Mouse (Mus musculus): ENCODE measurements around the gene Slc25a21. TPM values are rescaled to one million over a fixed set of nuclear protein-coding genes. Genes with fewer than 3 reads are reported as not detected.

The Slc25a21 gene
- total RNA-seq, 1 experiment from 2014 or later = 2.1 TPM

- no peak for DNase-seq
Observed at GRCm38 (mm10) chr12:56691001-56691400, 506.3 kb downstream of the Slc25a21 start.

DNA sequence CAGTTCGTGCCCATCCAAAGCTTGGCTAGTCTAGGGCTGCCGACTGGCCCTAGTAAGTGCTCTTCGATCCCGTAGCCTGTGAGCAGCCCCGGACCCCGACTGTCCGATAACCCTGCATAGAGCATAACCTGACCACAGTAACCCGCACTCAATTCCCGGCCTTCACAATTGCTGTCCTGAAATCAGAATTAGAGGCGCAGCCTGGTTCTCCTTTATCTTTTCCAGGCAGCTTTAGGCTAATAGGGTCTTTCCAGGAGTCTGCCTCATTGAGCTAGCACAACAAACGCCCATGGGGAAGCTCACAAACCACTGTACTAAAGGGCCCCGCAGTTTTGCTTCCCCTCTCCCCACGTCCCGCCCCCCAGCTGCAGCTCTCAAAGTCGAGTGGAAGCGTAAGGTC, 506.9 kb downstream of the Slc25a21 start:
- DNase-seq = no peak

GRCm38 (mm10) chr12:56689736-56690135, 507.5 kb downstream of the Slc25a21 start:
- peak; percentile 35 for DNase-seq

DNA sequence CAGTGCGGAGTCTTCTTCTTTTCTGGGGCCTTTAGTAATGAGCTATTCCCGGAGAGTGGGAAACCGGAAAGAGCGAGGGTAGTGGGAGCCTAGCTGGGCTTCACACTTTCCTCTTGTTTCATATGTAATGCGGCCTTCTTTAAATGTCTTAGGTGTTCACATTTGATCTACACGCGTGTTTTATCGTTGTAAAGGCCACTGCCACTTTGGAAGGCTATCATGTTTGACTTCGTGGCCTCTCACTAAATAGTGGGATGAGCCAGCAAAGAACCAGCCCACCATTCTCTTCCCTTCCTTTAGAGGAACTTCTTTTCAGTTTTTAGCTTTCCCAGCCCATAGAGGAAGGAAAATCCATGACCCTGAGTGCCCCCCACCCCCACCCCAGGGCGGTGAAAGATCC, 507.9 kb downstream of the Slc25a21 start:
- DNase-seq = no peak

GRCm38 (mm10) chr12:56688920-56689319, 508.4 kb downstream of the Slc25a21 start:
- DNase-seq = no peak

GRCm38 (mm10) chr12:56688482-56688840, 508.8 kb downstream of the Slc25a21 start:
- DNase-seq = no peak

DNA sequence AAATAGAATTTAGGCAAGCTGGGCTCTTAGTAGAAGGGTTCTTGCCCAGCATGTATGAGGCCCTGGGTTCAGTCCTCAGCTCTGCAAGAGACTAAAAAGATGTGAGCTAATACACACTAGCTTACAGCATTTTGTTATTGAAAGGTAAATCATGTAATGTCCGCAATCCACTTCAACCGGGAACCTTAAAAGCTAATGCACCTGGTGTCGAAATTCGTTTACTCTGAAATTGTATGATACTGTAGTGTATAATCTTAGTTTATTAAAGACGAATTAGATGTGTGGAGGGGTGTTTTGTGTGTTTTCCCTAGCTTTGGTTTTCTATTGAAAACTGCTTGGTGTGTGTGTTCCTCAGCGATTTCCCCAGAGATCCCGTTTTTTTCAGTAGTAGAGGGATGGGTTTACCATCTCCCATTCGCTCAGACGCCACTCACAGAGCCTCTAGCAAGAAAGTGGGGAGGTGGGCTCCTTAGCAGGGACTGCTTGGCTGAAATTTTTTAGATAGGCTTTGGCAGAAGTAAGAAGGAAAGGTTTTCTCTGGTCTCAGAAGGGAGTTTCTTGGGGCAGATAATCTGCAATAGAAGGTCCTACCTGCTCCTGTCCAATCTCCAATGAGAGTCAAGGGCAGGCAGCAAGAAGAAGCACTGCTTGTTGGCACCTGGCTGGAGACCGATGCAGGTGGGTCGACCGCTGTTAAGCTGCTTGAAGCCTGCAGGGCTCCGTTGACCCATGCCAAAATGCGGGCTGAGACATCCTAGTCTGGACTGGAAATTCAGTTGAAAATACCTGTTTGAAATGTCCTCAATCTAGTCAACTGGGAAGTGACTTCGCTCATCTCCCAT, 509.4 kb downstream of the Slc25a21 start:
- no peak for DNase-seq

- peak; percentile 49 for DNase-seq
Observed at GRCm38 (mm10) chr12:56681096-56681811, 516.0 kb downstream of the Slc25a21 start.

DNA sequence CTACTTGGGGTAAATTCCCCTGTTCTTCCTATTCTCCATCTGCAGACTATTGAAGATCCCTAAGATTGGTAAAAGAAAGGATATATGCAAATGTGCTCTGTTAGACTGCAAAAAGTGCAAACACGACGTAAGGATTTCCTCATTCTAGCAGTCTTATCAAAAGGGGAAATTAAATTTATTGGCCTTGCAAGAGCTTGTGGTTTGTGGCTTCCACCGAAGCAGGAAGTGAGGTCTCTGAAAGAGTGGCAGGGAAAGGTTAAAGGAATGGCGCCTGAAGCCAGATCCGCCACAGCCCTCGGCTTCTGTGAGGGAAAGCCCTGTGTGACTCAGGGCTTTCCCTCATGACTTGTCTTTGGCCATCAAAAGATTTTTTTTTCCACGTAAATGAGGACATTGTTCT, 519.7 kb downstream of the Slc25a21 start:
- DNase-seq = no peak

GRCm38 (mm10) chr12:56674726-56675125, 522.5 kb downstream of the Slc25a21 start:
- peak; percentile 40 for DNase-seq

GRCm38 (mm10) chr12:56670795-56671194, 526.5 kb downstream of the Slc25a21 start:
- no peak for DNase-seq

DNA sequence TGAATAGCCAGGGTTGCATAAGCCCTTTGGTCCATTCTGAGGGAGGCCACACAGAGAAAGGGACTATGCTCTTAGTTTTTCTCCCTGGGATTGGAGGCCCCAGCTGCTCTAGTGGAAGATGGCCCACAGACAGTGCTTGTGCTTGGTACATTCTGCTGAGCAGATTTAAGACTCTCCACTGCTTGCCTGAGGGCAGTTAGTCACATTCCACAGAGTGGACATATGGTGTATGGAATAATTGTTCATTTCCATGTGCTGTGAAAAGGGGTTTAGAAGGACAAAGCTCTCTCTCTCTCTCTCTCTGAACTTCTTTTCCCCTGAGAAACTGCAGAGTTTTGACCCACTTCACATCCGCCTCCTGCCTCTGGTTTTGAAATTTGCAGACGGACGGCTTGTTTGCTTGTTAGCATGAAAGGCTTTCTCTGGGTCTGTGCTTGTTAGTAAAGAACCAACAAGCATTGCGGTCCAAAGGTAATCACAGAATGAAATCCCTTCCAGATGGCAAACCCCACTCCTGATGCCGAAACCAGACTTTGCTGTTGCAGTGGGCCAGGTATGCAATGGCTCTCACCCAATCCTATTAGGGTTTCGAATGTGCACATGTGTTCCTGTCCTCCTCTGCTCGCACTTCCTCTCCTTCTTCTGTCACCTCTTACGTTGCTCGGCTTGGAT, 527.7 kb downstream of the Slc25a21 start:
- no peak for DNase-seq

Other genes starting within 250 kb of the Slc25a21 start
- 33.2 and 38.6 TPM in 2 replicates for gene Prps1l3, start 32.9 kb upstream of the Slc25a21 start, total RNA-seq (2021)
- gene Mipol1, start 33.0 kb upstream of the Slc25a21 start, total RNA-seq (2021) = 10.0 and 11.1 TPM in 2 replicates